Mouse (Mus musculus) stomach, postnatal 0 days (tissue): ENCODE results near the gene Cilp. TPM values are rescaled to one million over a fixed set of nuclear protein-coding genes. Genes with fewer than 3 reads are reported as not detected.
A peak's percentile ranks its signal among the peaks of the same experiment; 100 is the strongest.
"Not testable (repeated sequence)": the region's sequence is repeated elsewhere in the genome, so short reads cannot be mapped to it uniquely, and the experiment has no call there.

Experiments
- ATAC-seq: fragments of 200-750 bp; cut with Nextera tagmentation; 2 replicates; pipeline ENCODE4 v1.8.0; 2017; ENCODE audit not compliant: low FRiP score, low TSS enrichment
- DNase-seq: peaks from one replicate; pipeline ENCODE4 v3.0.0-alpha.2; 2016; ENCODE audit warnings: low spot score
- H3K27ac ChIP-seq: fragments of 300-500 bp; sonication (generic); replicated peaks from 2 replicates; pipeline ENCODE4 v1.5.1; 2014; ENCODE audit warnings: mild to moderate bottlenecking, control low read depth
- H3K27me3 ChIP-seq: fragments of 300-500 bp; sonication (generic); 2 replicates; pipeline ENCODE4 v1.6.1; 2014; ENCODE audit warnings: low read length; ENCODE audit not compliant: control insufficient read depth, insufficient read depth
- H3K36me3 ChIP-seq: fragments of 300-500 bp; sonication (generic); 2 replicates; pipeline ENCODE4 v1.6.1; 2014; ENCODE audit warnings: low read length, mixed read lengths; ENCODE audit not compliant: control insufficient read depth, insufficient read depth
- H3K4me1 ChIP-seq: fragments of 300-500 bp; sonication (generic); replicated peaks from 2 replicates; pipeline ENCODE4 v1.6.1; 2014; ENCODE audit warnings: antibody characterized with exemption; ENCODE audit not compliant: control insufficient read depth, insufficient read depth
- H3K4me2 ChIP-seq: fragments of 300-500 bp; sonication (generic); replicated peaks from 2 replicates; pipeline ENCODE4 v1.6.1; 2014; ENCODE audit warnings: low read depth, mild to moderate bottlenecking, control low read depth, moderate library complexity
- H3K4me3 ChIP-seq: fragments of 300-500 bp; sonication (generic); 2 replicates; pipeline ENCODE4 v1.5.1; 2014; ENCODE audit warnings: low read depth, low read length, control low read depth
- H3K9ac ChIP-seq: fragments of 300-500 bp; sonication (generic); 2 replicates; pipeline ENCODE4 v1.6.1; 2014; ENCODE audit warnings: mild to moderate bottlenecking, low read length, control low read depth, mixed read lengths
- H3K9me3 ChIP-seq: fragments of 300-500 bp; sonication (generic); 2 replicates; pipeline ENCODE4 v1.6.1; 2016; ENCODE audit warnings: low read length; ENCODE audit not compliant: control insufficient read depth
- CTCF ChIP-seq: IDR thresholded peaks from 2 replicates; pipeline ENCODE4 v1.5.1; 2016; ENCODE audit warnings: antibody characterized with exemption, low read depth, mild to moderate bottlenecking, moderate library complexity
- EP300 ChIP-seq: optimal IDR thresholded peaks from 2 replicates; pipeline ENCODE3; 2016; ENCODE audit warnings: antibody characterized with exemption
- WGBS: fragments of 180-500 bp; shearing (Covaris S2); extraction: QIAGEN DNeasy Blood & Tissue Kit; methylation state at CpG from one replicate; pipeline ENCODE4 v1.1.7; 2014; 5-methylcytosine and 5-hydroxymethylcytosine counted together
- polyA plus RNA-seq: library from polyadenylated mRNA; unstranded; fragments of >200 nt; fragmentation: Nextera tagmentation; extraction: Ambion mirVana; gene quantifications from 2 replicates; pipeline ENCODE4 v1.2.1, GENCODE M21; 2015

Gene Cilp
- polyA plus RNA-seq, 1 experiment from 2014 or later = 0.61 TPM

DNA sequence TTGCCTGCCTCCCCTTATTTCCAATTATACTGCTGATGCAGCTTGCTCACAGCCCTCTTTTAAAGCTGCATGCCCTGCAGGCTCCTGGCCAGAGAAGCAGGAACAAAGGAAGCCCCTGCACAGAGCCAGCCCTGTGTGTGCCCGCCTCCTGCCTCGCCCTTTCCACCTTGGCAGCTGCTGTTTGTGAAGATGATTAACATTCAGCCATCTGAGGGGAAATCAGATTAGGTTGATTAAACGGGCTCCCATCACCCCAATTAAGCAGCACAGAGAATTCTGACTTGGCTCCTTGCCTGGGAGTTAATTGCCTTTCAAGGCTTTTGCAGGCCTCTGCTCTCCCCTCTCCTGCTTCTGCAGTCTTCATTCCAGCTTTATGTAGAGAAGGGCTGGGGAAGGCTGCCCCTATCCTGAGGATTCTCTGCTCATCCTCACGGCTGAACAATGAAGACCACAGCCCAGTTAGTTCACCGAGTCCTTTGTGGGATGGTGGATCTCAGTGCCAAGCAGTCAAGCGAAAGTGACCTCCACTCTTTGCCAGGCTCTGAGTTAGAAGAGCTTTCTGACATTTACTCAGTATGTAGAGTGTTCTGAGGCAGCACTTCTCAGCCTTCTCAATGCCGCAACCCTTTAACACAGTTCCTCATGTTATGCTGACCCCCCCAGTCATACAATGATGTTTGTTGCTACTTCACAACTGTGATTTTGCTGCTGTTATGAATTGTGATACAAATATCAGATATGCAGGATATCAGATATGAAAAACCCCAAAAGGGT lies 2.9 kb downstream of the Cilp start:
- no peak overlapping the region for H3K27ac ChIP-seq
- no peak overlapping the region for H3K4me2 ChIP-seq
- no peaks in the 10 kb centered on the region for H3K36me3 ChIP-seq
- no peak overlapping the region for H3K4me3 ChIP-seq
- ATAC-seq = peak; percentile 42; the same call in 1 of the 2 replicates
- DNase-seq = peak; percentile 28
- TF ChIP-seq CTCF = no peak
- TF ChIP-seq EP300 = no peak
- no peaks in the 10 kb centered on the region for H3K4me1 ChIP-seq
- no peaks in the 10 kb centered on the region for H3K9me3 ChIP-seq
- H3K27me3 ChIP-seq = no peaks in the 10 kb centered on the region
- H3K9ac ChIP-seq = no peak overlapping the region
- WGBS = 42% methylated on average over 7 of the region's 7 CpGs

DNA sequence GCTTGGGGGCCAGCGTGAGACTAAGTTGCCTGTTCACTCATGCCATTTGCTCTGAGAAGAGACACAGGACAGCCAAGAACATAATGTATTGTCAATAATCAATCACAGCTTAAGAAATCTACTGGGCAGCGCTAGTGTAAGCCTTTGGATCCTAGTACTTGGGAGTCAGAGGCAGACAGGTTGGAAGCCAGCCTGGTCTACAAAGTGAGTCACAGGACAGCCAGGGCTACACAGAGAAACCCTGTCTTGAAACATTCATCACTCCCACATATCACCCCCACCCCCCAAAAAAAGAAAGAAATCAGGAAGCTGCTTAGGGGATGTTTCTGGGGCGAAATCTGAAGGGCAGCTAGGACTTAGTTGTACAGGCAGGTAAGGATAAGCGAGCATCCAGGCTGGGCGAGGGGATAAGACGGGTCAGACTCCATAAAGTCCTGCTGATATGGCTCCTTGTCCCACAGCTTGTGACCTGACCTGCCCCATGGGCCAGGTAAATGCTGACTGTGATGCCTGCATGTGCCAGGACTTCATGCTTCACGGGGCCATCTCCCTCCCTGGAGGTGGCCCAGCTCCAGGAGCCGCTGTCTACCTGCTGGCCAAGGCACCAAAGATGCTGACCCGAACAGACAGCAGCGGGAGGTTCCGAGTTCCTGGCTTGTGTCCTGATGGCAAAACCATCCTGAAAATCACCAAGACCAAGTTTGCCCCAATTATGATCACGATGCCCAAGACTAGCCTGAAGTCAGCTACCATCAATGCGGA lies 8.2 kb downstream of the Cilp start:
- Histone ChIP-seq H3K27ac (no peak overlapping the region), H3K4me3 (no peak overlapping the region), H3K36me3 (no peaks in the 10 kb centered on the region), H3K9me3 (no peaks in the 10 kb centered on the region), H3K9ac (no peak overlapping the region), H3K27me3 (no peaks in the 10 kb centered on the region), H3K4me2 (no peak overlapping the region), H3K4me1 (no peaks in the 10 kb centered on the region)
- TF ChIP-seq CTCF (no peak), EP300 (no peak)
- DNase-seq (no peak), ATAC-seq (no peak)
- 91% methylated on average over 13 of the region's 13 CpGs for WGBS

DNA sequence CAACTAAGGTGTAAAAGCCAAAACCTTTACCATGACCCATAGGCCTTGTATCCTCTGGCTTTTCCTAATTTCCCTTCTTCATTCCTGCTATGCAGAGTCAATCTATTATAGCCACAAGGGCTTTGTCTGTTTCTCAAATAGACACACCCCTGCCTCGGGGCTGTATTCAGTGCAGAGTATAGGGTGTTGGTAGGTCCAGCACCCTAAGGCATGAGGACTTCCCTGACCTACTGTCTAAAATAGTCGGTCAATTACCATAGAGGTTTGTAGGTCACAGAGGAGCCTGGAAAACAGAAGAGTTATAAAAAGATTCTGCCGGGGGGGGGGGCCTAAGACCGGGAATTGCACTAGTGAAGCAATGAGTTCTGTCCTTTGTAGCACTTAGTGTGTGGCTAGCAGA lies 8.9 kb downstream of the Cilp start:
- no peaks in the 10 kb centered on the region for H3K9me3 ChIP-seq
- H3K36me3 ChIP-seq = no peaks in the 10 kb centered on the region
- no peak overlapping the region for H3K27ac ChIP-seq
- H3K4me1 ChIP-seq = no peaks in the 10 kb centered on the region
- 64% methylated on average over 4 of the region's 4 CpGs for WGBS
- no peaks in the 10 kb centered on the region for H3K27me3 ChIP-seq
- no peak overlapping the region for H3K4me3 ChIP-seq
- DNase-seq = no peak
- no peak overlapping the region for H3K4me2 ChIP-seq
- TF ChIP-seq CTCF (no peak), EP300 (no peak)
- ATAC-seq = no peak
- H3K9ac ChIP-seq = no peak overlapping the region

DNA sequence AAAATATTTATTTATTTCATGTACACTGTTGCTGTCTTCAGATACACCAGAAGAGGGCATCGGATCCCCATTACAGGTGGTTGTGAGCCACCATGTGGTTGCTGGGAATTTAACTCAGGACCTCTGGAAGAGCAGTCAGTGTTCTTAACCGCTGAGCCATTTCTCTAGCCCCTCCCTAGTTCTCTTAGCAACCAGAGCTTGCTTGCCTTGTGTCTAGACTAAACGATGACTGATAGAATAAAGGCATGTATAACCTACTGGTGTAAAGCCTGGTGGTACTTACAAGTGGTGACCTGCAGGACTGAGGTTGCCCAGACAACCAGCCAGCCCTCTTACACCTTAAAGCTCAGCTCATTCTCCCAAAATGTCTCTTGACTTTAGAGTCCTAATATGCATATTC lies 9.9 kb downstream of the Cilp start:
- 61% methylated on average over 3 of the region's 3 CpGs for WGBS
- not testable (repeated sequence) for H3K4me2 ChIP-seq, H3K4me1 ChIP-seq, H3K9ac ChIP-seq, H3K36me3 ChIP-seq, H3K9me3 ChIP-seq, H3K27me3 ChIP-seq, DNase-seq, H3K4me3 ChIP-seq, ATAC-seq, H3K27ac ChIP-seq

DNA sequence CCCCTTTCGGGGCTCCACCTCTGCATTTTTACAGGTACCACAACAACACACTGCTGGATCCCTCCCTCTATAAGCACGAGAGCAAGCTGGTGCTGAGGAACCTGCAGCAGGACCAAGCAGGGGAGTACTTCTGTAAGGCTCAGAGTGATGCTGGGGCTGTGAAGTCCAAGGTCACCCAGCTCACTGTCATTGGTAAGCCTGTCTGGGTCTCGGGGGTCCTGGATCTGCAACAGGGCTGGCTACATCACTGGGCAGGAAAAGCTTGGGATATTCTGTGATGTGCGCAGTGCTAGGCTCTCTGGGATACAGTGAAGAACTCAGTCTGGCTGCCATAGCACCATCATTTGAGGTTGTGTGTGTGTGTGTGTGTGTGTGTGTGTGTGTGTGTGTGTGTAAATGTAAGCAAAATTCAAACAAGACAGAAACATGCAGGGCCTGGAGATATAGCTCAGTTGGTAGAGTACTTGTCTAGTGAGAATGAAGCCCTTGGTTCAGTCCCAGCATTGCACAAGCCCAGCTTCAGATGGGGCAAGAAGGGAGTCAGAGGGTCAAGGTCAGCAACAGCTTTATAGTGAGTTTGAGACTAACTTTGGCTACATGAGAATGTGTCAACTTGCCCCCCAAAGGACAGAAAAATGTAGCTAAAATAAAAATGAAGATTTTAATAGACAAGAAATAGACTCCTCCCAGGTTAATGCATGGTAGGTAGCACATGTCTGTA lies 11.0 kb downstream of the Cilp start:
- Histone ChIP-seq H3K9me3 (no peaks in the 10 kb centered on the region), H3K4me3 (no peak overlapping the region), H3K4me2 (no peak overlapping the region), H3K4me1 (no peaks in the 10 kb centered on the region), H3K27me3 (no peaks in the 10 kb centered on the region), H3K36me3 (no peaks in the 10 kb centered on the region), H3K9ac (no peak overlapping the region), H3K27ac (no peak overlapping the region)
- DNase-seq = no peak
- TF ChIP-seq CTCF = no peak
- no peak for TF ChIP-seq EP300
- WGBS = 85% methylated on average over 4 of the region's 4 CpGs
- no peak for ATAC-seq
